Mouse (Mus musculus) megakaryocyte, embryonic 14.5 days (primary cell): ENCODE measurements around the gene Fam193b.

Experiments
- FLI1 ChIP-seq: IDR thresholded peaks from 2 replicates; pipeline ENCODE4 v1.6.1; 2012; ENCODE audit warnings: low read length, inconsistent platforms, mixed read lengths
- GATA1 ChIP-seq: IDR thresholded peaks from 3 replicates; pipeline ENCODE4 v1.6.1; 2012; ENCODE audit warnings: mixed read lengths, low read length, inconsistent platforms, borderline replicate concordance

GRCm38 (mm10) chr13:55567949-55568348 is 3.0 kb downstream of the Fam193b start:
- TF ChIP-seq GATA1 (no peak), FLI1 (no peak)
